Mouse (Mus musculus) G1E (cell line): ENCODE data around the gene Otud7a.

Source experiments
- CTCF ChIP-seq: IDR thresholded peaks from 2 replicates; pipeline ENCODE4 v1.5.1; 2012; ENCODE audit warnings: low read depth, low read length, inconsistent platforms, mixed read lengths
- POLR2AphosphoS5 ChIP-seq: IDR thresholded peaks from 2 replicates; pipeline ENCODE4 v1.6.1; 2012; ENCODE audit warnings: low read depth, low read length, inconsistent platforms; ENCODE audit not compliant: insufficient replicate concordance
- TAL1 ChIP-seq: conservative IDR thresholded peaks from 2 replicates; pipeline ENCODE4 v1.6.1; 2012; ENCODE audit warnings: low read depth, low read length, inconsistent platforms, mixed read lengths

DNA sequence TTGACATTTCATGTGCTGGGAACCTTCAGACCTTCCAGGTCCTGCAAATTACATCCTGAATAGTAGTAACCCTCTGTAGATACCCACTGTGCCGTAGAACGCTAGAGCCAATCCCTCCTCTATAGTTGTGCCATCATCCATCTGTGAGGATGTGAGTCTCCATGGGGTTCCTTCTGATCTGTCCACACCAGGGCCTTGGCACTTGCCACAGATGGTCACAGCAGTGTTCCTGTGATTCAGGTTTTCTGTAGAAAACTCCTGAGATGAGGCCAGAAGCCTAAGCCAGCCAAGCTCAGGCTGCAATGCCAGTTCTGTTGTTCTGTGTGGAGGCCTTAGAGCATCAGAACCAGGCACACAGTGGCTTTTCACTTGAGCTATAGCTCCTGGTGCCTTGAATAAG is 63.5 kb downstream of the Otud7a start:
- TF ChIP-seq CTCF (no peak), POLR2AphosphoS5 (no peak), TAL1 (no peak)
